Mouse (Mus musculus) forebrain, embryonic 12.5 days (tissue): ENCODE data around the gene Dpp8. TPM values are rescaled to one million over a fixed set of nuclear protein-coding genes. Genes with fewer than 3 reads are reported as not detected.
"Not testable (repeated sequence)": the region's sequence is repeated elsewhere in the genome, so short reads cannot be mapped to it uniquely, and the experiment has no call there.

Source experiments
- ATAC-seq: fragments of 200-750 bp; cut with Nextera tagmentation; 2 replicates; pipeline ENCODE4 v1.8.0; 2017; ENCODE audit warnings: moderate TSS enrichment; ENCODE audit not compliant: low FRiP score
- H3K27ac ChIP-seq: fragments of 300-500 bp; sonication (generic); 2 replicates; pipeline ENCODE4 v1.5.1; 2016; ENCODE audit warnings: mild to moderate bottlenecking
- H3K27me3 ChIP-seq: fragments of 300-500 bp; sonication (generic); 2 replicates; pipeline ENCODE4 v1.6.1; 2016; ENCODE audit warnings: mild to moderate bottlenecking
- H3K36me3 ChIP-seq: fragments of 300-500 bp; sonication (generic); replicated peaks from 2 replicates; pipeline ENCODE4 v1.6.1; 2016; ENCODE audit warnings: mild to moderate bottlenecking
- H3K4me1 ChIP-seq: fragments of 300-500 bp; sonication (generic); 2 replicates; pipeline ENCODE4 v1.6.1; 2016
- H3K4me2 ChIP-seq: fragments of 300-500 bp; sonication (generic); 2 replicates; pipeline ENCODE4 v1.6.1; 2016; ENCODE audit warnings: mild to moderate bottlenecking, moderate library complexity
- H3K4me3 ChIP-seq: fragments of 300-500 bp; sonication (generic); replicated peaks from 2 replicates; pipeline ENCODE4 v1.5.1; 2016; ENCODE audit warnings: mild to moderate bottlenecking
- H3K9ac ChIP-seq: fragments of 300-500 bp; sonication (generic); 2 replicates; pipeline ENCODE4 v1.6.1; 2016; ENCODE audit warnings: mild to moderate bottlenecking
- H3K9me3 ChIP-seq: fragments of 300-500 bp; sonication (generic); 2 replicates; pipeline ENCODE4 v1.6.1; 2016
- WGBS: fragments of 180-500 bp; shearing (Covaris S2); methylation state at CpG from one replicate; pipeline ENCODE4 v1.1.7; 2016; 5-methylcytosine and 5-hydroxymethylcytosine counted together
- polyA plus RNA-seq: library from polyadenylated mRNA; unstranded; fragments of >200 nt; fragmentation: Nextera tagmentation; extraction: Ambion mirVana; gene quantifications from 2 replicates; pipeline ENCODE4 v1.2.1, GENCODE M21; 2016

Dpp8 gene
- polyA plus RNA-seq, 1 experiment from 2014 or later, result 57.8 TPM

DNA sequence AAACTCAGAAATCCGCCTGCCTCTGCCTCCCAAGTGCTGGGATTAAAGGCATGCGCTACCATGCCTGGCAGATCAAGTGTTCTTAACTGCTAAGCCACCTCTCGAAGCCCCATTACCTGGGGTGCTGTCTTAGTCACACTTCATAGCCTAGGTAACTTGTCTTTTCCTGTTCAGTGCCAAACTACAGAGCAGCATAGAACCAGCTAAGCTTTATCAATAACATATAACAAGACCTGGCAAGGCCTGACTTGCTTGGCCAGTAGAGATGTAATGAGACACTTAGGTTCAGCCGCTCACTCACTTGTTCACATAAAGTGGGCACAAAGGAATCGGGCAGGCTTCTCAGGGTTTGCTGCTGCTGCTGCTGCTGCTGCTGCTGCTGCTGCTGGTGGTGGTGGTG lies 3.9 kb upstream of the Dpp8 start:
- Histone ChIP-seq H3K4me1 (peaks cover 5% of the 10 kb centered on the region), H3K4me3 (no peak overlapping the region), H3K27ac (no peak overlapping the region), H3K4me2 (no peak overlapping the region), H3K9me3 (no peaks in the 10 kb centered on the region), H3K27me3 (peaks cover 11% of the 10 kb centered on the region), H3K36me3 (no peaks in the 10 kb centered on the region), H3K9ac (no peak overlapping the region)
- ATAC-seq, result no peak
- 87% methylated on average over 5 of the region's 5 CpGs for WGBS

GRCm38 (mm10) chr9:65031355-65031754 lies 859 bp upstream of the Dpp8 start:
- not testable (repeated sequence) for H3K4me2 ChIP-seq, H3K27me3 ChIP-seq, ATAC-seq, H3K4me3 ChIP-seq, H3K9ac ChIP-seq, H3K9me3 ChIP-seq, H3K4me1 ChIP-seq, H3K27ac ChIP-seq, H3K36me3 ChIP-seq
- 74% methylated on average over 5 of the region's 5 CpGs for WGBS

- H3K4me2 ChIP-seq, result peak overlapping the region; percentile 91
- ATAC-seq, result no peak
- peaks cover 8% of the 10 kb centered on the region for H3K4me1 ChIP-seq
- H3K27me3 ChIP-seq, result no peaks in the 10 kb centered on the region
- peak overlapping the region; percentile 72 for H3K4me3 ChIP-seq
- no peaks in the 10 kb centered on the region for H3K9me3 ChIP-seq
- peaks cover 7% of the 10 kb centered on the region for H3K36me3 ChIP-seq
- 0 out of 2 replicates have a peak overlapping the region, but pooled peaks have one; percentile 77 for H3K27ac ChIP-seq
- 33% methylated on average over 4 of the region's 4 CpGs for WGBS
- H3K9ac ChIP-seq, result no peak overlapping the region
These were observed 333 bp upstream of the Dpp8 start for GRCm38 (mm10) chr9:65031894-65032268.

GRCm38 (mm10) chr9:65036456-65036855 lies 4.2 kb downstream of the Dpp8 start:
- H3K27me3 ChIP-seq, result no peaks in the 10 kb centered on the region
- H3K4me2 ChIP-seq, result no peak overlapping the region
- no peak overlapping the region for H3K27ac ChIP-seq
- no peak overlapping the region for H3K4me3 ChIP-seq
- peaks cover 8% of the 10 kb centered on the region for H3K4me1 ChIP-seq
- H3K36me3 ChIP-seq, result peaks cover 46% of the 10 kb centered on the region
- no peak for ATAC-seq
- no peak overlapping the region for H3K9ac ChIP-seq
- 95% methylated on average over 1 of the region's 1 CpGs for WGBS
- no peaks in the 10 kb centered on the region for H3K9me3 ChIP-seq

- 92% methylated on average over 8 of the region's 8 CpGs for WGBS
- no peak overlapping the region for H3K9ac ChIP-seq
- H3K4me3 ChIP-seq, result no peak overlapping the region
- H3K36me3 ChIP-seq, result peaks cover 48% of the 10 kb centered on the region
- no peak overlapping the region for H3K4me2 ChIP-seq
- no peak overlapping the region for H3K27ac ChIP-seq
- H3K27me3 ChIP-seq, result no peaks in the 10 kb centered on the region
- H3K9me3 ChIP-seq, result no peaks in the 10 kb centered on the region
- no peak for ATAC-seq
- H3K4me1 ChIP-seq, result peaks cover 8% of the 10 kb centered on the region
These were observed 4.6 kb downstream of the Dpp8 start for GRCm38 (mm10) chr9:65036861-65037260.

GRCm38 (mm10) chr9:65041430-65041829 lies 9.2 kb downstream of the Dpp8 start:
- Histone ChIP-seq H3K9me3 (no peaks in the 10 kb centered on the region), H3K9ac (no peak overlapping the region), H3K27me3 (no peaks in the 10 kb centered on the region), H3K4me1 (no peaks in the 10 kb centered on the region), H3K27ac (no peak overlapping the region), H3K36me3 (peaks cover 80% of the 10 kb centered on the region), H3K4me3 (no peak overlapping the region), H3K4me2 (no peak overlapping the region)
- no peak for ATAC-seq
- WGBS, result 98% methylated on average over 5 of the region's 5 CpGs

GRCm38 (mm10) chr9:65046993-65047392 lies 14.8 kb downstream of the Dpp8 start:
- Histone ChIP-seq H3K27me3 (no peaks in the 10 kb centered on the region), H3K9me3 (no peaks in the 10 kb centered on the region), H3K27ac (no peak overlapping the region), H3K4me2 (no peak overlapping the region), H3K36me3 (peaks cover 85% of the 10 kb centered on the region), H3K4me3 (no peak overlapping the region), H3K4me1 (no peaks in the 10 kb centered on the region), H3K9ac (no peak overlapping the region)
- 100% methylated on average over 1 of the region's 1 CpGs for WGBS
- no peak for ATAC-seq

- Histone ChIP-seq H3K4me3 (no peak overlapping the region), H3K9ac (no peak overlapping the region), H3K4me1 (no peaks in the 10 kb centered on the region), H3K9me3 (no peaks in the 10 kb centered on the region), H3K27me3 (no peaks in the 10 kb centered on the region), H3K27ac (no peak overlapping the region), H3K36me3 (peaks cover 87% of the 10 kb centered on the region), H3K4me2 (no peak overlapping the region)
- no peak for ATAC-seq
- WGBS, result 92% methylated on average over 5 of the region's 5 CpGs
These were observed 17.2 kb downstream of the Dpp8 start for GRCm38 (mm10) chr9:65049422-65049821.

- peaks cover 89% of the 10 kb centered on the region for H3K36me3 ChIP-seq
These were observed 18.8 kb downstream of the Dpp8 start for GRCm38 (mm10) chr9:65050981-65051380.

GRCm38 (mm10) chr9:65064251-65064650 lies 32.0 kb downstream of the Dpp8 start:
- no peaks in the 10 kb centered on the region for H3K9me3 ChIP-seq
- no peak overlapping the region for H3K9ac ChIP-seq

More at GRCm38 (mm10) chr9:65050981-65051380, 18.8 kb downstream of the Dpp8 start:
- no peak overlapping the region for H3K4me2 ChIP-seq
- H3K27ac ChIP-seq, result no peak overlapping the region
- no peak for ATAC-seq
- H3K4me1 ChIP-seq, result no peaks in the 10 kb centered on the region
- no peaks in the 10 kb centered on the region for H3K9me3 ChIP-seq
- H3K9ac ChIP-seq, result no peak overlapping the region
- H3K27me3 ChIP-seq, result no peaks in the 10 kb centered on the region
- 96% methylated on average over 3 of the region's 3 CpGs for WGBS
- no peak overlapping the region for H3K4me3 ChIP-seq

DNA sequence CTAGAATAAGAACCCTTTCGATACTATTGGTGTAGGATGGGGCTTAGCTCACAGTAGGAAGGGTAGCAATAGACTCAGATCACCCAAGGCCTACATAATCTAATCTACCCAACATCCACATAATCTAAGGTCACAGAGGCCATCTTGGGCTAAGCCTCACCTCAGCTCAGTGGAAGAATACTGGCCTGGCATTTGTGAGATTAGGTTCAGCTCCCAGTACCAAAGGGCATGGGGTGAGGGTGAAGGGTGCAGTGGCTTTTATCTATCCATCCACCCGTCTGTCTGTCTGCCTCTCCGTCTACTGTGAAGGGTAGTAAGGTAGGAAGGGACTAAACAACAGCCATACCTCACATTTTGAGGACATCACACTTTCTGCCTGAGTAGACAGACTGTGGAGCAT lies 38.4 kb downstream of the Dpp8 start:
- no peak overlapping the region for H3K9ac ChIP-seq
- whole genome bisulfite sequencing, result 92% methylated on average over 3 of the region's 3 CpGs
- H3K4me2 ChIP-seq, result no peak overlapping the region
- no peaks in the 10 kb centered on the region for H3K4me1 ChIP-seq
- no peak overlapping the region for H3K4me3 ChIP-seq
- H3K27ac ChIP-seq, result no peak overlapping the region
- no peak for ATAC-seq
- peaks cover 67% of the 10 kb centered on the region for H3K36me3 ChIP-seq
- H3K9me3 ChIP-seq, result no peaks in the 10 kb centered on the region
- no peaks in the 10 kb centered on the region for H3K27me3 ChIP-seq

More at GRCm38 (mm10) chr9:65064251-65064650, 32.0 kb downstream of the Dpp8 start:
- H3K4me1 ChIP-seq, result no peaks in the 10 kb centered on the region
- no peak overlapping the region for H3K4me2 ChIP-seq
- no peak overlapping the region for H3K4me3 ChIP-seq
- H3K27ac ChIP-seq, result no peak overlapping the region
- H3K36me3 ChIP-seq, result peaks cover 74% of the 10 kb centered on the region
- H3K27me3 ChIP-seq, result no peaks in the 10 kb centered on the region
- WGBS, result 92% methylated on average over 7 of the region's 7 CpGs
- no peak for ATAC-seq

- Histone ChIP-seq H3K4me2 (no peak overlapping the region), H3K4me3 (no peak overlapping the region), H3K4me1 (no peaks in the 10 kb centered on the region), H3K9me3 (no peaks in the 10 kb centered on the region), H3K27me3 (no peaks in the 10 kb centered on the region), H3K36me3 (peaks cover 64% of the 10 kb centered on the region), H3K27ac (no peak overlapping the region), H3K9ac (no peak overlapping the region)
- ATAC-seq, result no peak
- WGBS, result 77% methylated on average over 9 of the region's 9 CpGs
These were observed 41.3 kb downstream of the Dpp8 start for GRCm38 (mm10) chr9:65073555-65073954.

GRCm38 (mm10) chr9:65074251-65074650 lies 42.0 kb downstream of the Dpp8 start:
- 90% methylated on average over 15 of the region's 15 CpGs for WGBS
- Histone ChIP-seq H3K27me3 (no peaks in the 10 kb centered on the region), H3K4me2 (no peak overlapping the region), H3K27ac (no peak overlapping the region), H3K4me1 (no peaks in the 10 kb centered on the region), H3K9ac (no peak overlapping the region), H3K36me3 (peaks cover 65% of the 10 kb centered on the region), H3K4me3 (no peak overlapping the region), H3K9me3 (no peaks in the 10 kb centered on the region)
- no peak for ATAC-seq
